8 mouse cellular contexts compared by ENCODE assay signal in genomic region chr8:106226589-106226988, GRCm38 (mm10). TPM values are rescaled to one million over a fixed set of nuclear protein-coding genes. Genes with fewer than 3 reads are reported as not detected.
DNase-seq lines count a peak whose midpoint lies in the region; ATAC-seq and TF ChIP-seq lines count a peak whose summit lies in the region.

No protein-coding gene starts in this region.

- no peak for TF ChIP-seq POLR2A in brain, embryonic 14.5 days (IDR thresholded peaks at IDR 0.05; ENCODE audit: borderline replicate concordance, extremely low read depth, insufficient read depth, insufficient read length, poor library complexity, severe bottlenecking)

- H3K4me3 ChIP-seq in forebrain, embryonic 10.5 days, result no peak overlapping the region
- no peak overlapping the region for H3K4me3 ChIP-seq in forebrain, embryonic 15.5 days
- H3K4me3 ChIP-seq in midbrain, embryonic 14.5 days (replicated peaks; ENCODE audit: low read depth, low read length), result no peak overlapping the region
- H3K4me3 ChIP-seq in midbrain, embryonic 15.5 days, result no peak overlapping the region

- TF ChIP-seq CTCF in brain, embryonic 14.5 days (IDR thresholded peaks at IDR 0.05; ENCODE audit: borderline replicate concordance, extremely low read depth, insufficient read depth, insufficient read length), result peak; percentile 83

- DNase-seq in forebrain, embryonic 10.5 days (ENCODE audit: extremely low spot score, low spot score), result peak; percentile 35
- DNase-seq in midbrain, embryonic 14.5 days, result peak; percentile 84
- peak; percentile 72 for DNase-seq in brain, embryonic 14.5 days (ENCODE audit: low read depth)
- DNase-seq in left cerebral cortex, postnatal 14 days (ENCODE audit: low spot score in 2 of 2), result peak; percentile 52 to 69
- DNase-seq in retina, embryonic 14.5 days (ENCODE audit: low spot score), result peak; percentile 81

- no peak overlapping the region for H3K4me2 ChIP-seq in forebrain, embryonic 15.5 days (replicated peaks)
- no peak overlapping the region for H3K4me2 ChIP-seq in midbrain, embryonic 14.5 days (ENCODE audit: low read length)
- H3K4me2 ChIP-seq in midbrain, embryonic 15.5 days, result no peak overlapping the region

- H3K36me3 ChIP-seq in forebrain, embryonic 10.5 days (replicated peaks), result peaks cover 92% of the 10 kb centered on the region
- peaks cover 31% of the 10 kb centered on the region for H3K36me3 ChIP-seq in forebrain, embryonic 15.5 days
- peaks cover 72% of the 10 kb centered on the region for H3K36me3 ChIP-seq in midbrain, embryonic 14.5 days (ENCODE audit: control insufficient read depth, insufficient read depth, low read length)
- peaks cover 25% of the 10 kb centered on the region for H3K36me3 ChIP-seq in midbrain, embryonic 15.5 days (replicated peaks)

- H3K9ac ChIP-seq in forebrain, embryonic 15.5 days (replicated peaks), result no peak overlapping the region
- H3K9ac ChIP-seq in midbrain, embryonic 14.5 days (replicated peaks; ENCODE audit: low read length), result no peak overlapping the region
- no peak overlapping the region for H3K9ac ChIP-seq in midbrain, embryonic 15.5 days

- 52% methylated on average over 9 of the region's 9 CpGs for WGBS in forebrain, embryonic 10.5 days
- WGBS in forebrain, embryonic 15.5 days, result 37% methylated on average over 9 of the region's 9 CpGs
- 37% methylated on average over 9 of the region's 9 CpGs for WGBS in midbrain, embryonic 14.5 days
- 39% methylated on average over 9 of the region's 9 CpGs for WGBS in midbrain, embryonic 15.5 days

- no peaks in the 10 kb centered on the region for H3K27me3 ChIP-seq in forebrain, embryonic 10.5 days (ENCODE audit: poor library complexity, severe bottlenecking)
- no peaks in the 10 kb centered on the region for H3K27me3 ChIP-seq in forebrain, embryonic 15.5 days
- H3K27me3 ChIP-seq in midbrain, embryonic 14.5 days (ENCODE audit: control insufficient read depth, insufficient read depth, low read length), result no peaks in the 10 kb centered on the region
- H3K27me3 ChIP-seq in midbrain, embryonic 15.5 days (replicated peaks), result no peaks in the 10 kb centered on the region

- no peaks in the 10 kb centered on the region for H3K9me3 ChIP-seq in forebrain, embryonic 10.5 days
- H3K9me3 ChIP-seq in forebrain, embryonic 15.5 days, result no peaks in the 10 kb centered on the region
- H3K9me3 ChIP-seq in midbrain, embryonic 14.5 days (ENCODE audit: control insufficient read depth, low read length), result no peaks in the 10 kb centered on the region
- H3K9me3 ChIP-seq in midbrain, embryonic 15.5 days, result no peaks in the 10 kb centered on the region

- H3K27ac ChIP-seq in forebrain, embryonic 10.5 days, result no peak overlapping the region
- H3K27ac ChIP-seq in forebrain, embryonic 15.5 days (replicated peaks), result no peak overlapping the region
- no peak overlapping the region for H3K27ac ChIP-seq in midbrain, embryonic 14.5 days (replicated peaks; ENCODE audit: low read depth, low read length)
- no peak overlapping the region for H3K27ac ChIP-seq in midbrain, embryonic 15.5 days

- intact Hi-C loops in left cerebral cortex, postnatal 14 days (cut with DNase I), result no loop called here

- H3K4me1 ChIP-seq in forebrain, embryonic 10.5 days, result no peaks in the 10 kb centered on the region
- no peaks in the 10 kb centered on the region for H3K4me1 ChIP-seq in forebrain, embryonic 15.5 days
- H3K4me1 ChIP-seq in midbrain, embryonic 14.5 days (ENCODE audit: control insufficient read depth, insufficient read depth, low read length), result no peaks in the 10 kb centered on the region
- H3K4me1 ChIP-seq in midbrain, embryonic 15.5 days, result no peaks in the 10 kb centered on the region

- no peak for ATAC-seq in forebrain, embryonic 15.5 days (replicated peaks)
- ATAC-seq in midbrain, embryonic 14.5 days (ENCODE audit: low FRiP score, low TSS enrichment), result no peak
- no peak for ATAC-seq in midbrain, embryonic 15.5 days (replicated peaks)
- ATAC-seq in erythroblast, adult 5-6 weeks (replicated peaks; ENCODE audit: low FRiP score, poor library complexity, severe bottlenecking), result peak; percentile 81

RNA-seq across cellular contexts. Expression of gene Prmt7, which starts 15.9 kb away (rescaled TPM):
- 88.6 and 89.1 TPM in 2 replicates for polyA plus RNA-seq in forebrain, embryonic 10.5 days (2016; fragmentation: Nextera tagmentation; extraction: Ambion mirVana)
- polyA plus RNA-seq in forebrain, embryonic 15.5 days (2015; fragmentation: Nextera tagmentation; extraction: Ambion mirVana), result 50.5 and 52.9 TPM in 2 replicates
- 52.1 and 56.5 TPM in 2 replicates for polyA plus RNA-seq in midbrain, embryonic 14.5 days (2014; fragmentation: Nextera tagmentation; extraction: Ambion mirVana)
- 63.4 and 64.4 TPM in 2 replicates for polyA plus RNA-seq in midbrain, embryonic 15.5 days (2015; fragmentation: Nextera tagmentation; extraction: Ambion mirVana)
- 44.9 and 47.7 TPM in 2 replicates for polyA plus RNA-seq in brain, embryonic 14.5 days (2012; rRNA removed)
- total RNA-seq in erythroblast, adult 5-6 weeks (2015; ENCODE audit: low replicate concordance), result 0.77 and 3.1 TPM in 2 replicates
- 3.2 and 7.5 TPM in 2 replicates for total RNA-seq in erythroblast, adult 5-6 weeks (2017; ENCODE audit: low replicate concordance)
- total RNA-seq in left cerebral cortex, postnatal 14 days (2021), result 10 to 100 TPM; 37.1 to 37.8 TPM

RNA-seq across cellular contexts. Expression of gene Slc7a6os, which starts 15.9 kb away (rescaled TPM):
- 36.5 and 37.2 TPM in 2 replicates for polyA plus RNA-seq in forebrain, embryonic 10.5 days (2016; fragmentation: Nextera tagmentation; extraction: Ambion mirVana)
- polyA plus RNA-seq in forebrain, embryonic 15.5 days (2015; fragmentation: Nextera tagmentation; extraction: Ambion mirVana), result 41.1 and 43.8 TPM in 2 replicates
- polyA plus RNA-seq in midbrain, embryonic 14.5 days (2014; fragmentation: Nextera tagmentation; extraction: Ambion mirVana), result 32.3 and 32.9 TPM in 2 replicates
- polyA plus RNA-seq in midbrain, embryonic 15.5 days (2015; fragmentation: Nextera tagmentation; extraction: Ambion mirVana), result 35.2 and 36.2 TPM in 2 replicates
- 42.0 and 45.3 TPM in 2 replicates for polyA plus RNA-seq in brain, embryonic 14.5 days (2012; rRNA removed)
- total RNA-seq in erythroblast, adult 5-6 weeks (2015; ENCODE audit: low replicate concordance), result 3.3 and 23.6 TPM in 2 replicates
- 14.6 and 19.7 TPM in 2 replicates for total RNA-seq in erythroblast, adult 5-6 weeks (2017; ENCODE audit: low replicate concordance)
- 10 to 100 TPM; 26.8 to 28.3 TPM for total RNA-seq in left cerebral cortex, postnatal 14 days (2021)

RNA-seq across cellular contexts. Expression of gene Slc7a6, which starts 57.9 kb away (rescaled TPM):
- 86.5 and 87.9 TPM in 2 replicates for polyA plus RNA-seq in forebrain, embryonic 10.5 days (2016; fragmentation: Nextera tagmentation; extraction: Ambion mirVana)
- polyA plus RNA-seq in forebrain, embryonic 15.5 days (2015; fragmentation: Nextera tagmentation; extraction: Ambion mirVana), result 62.2 and 69.2 TPM in 2 replicates
- 76.1 and 77.8 TPM in 2 replicates for polyA plus RNA-seq in midbrain, embryonic 14.5 days (2014; fragmentation: Nextera tagmentation; extraction: Ambion mirVana)
- polyA plus RNA-seq in midbrain, embryonic 15.5 days (2015; fragmentation: Nextera tagmentation; extraction: Ambion mirVana), result 62.7 and 65.0 TPM in 2 replicates
- 56.7 and 65.4 TPM in 2 replicates for polyA plus RNA-seq in brain, embryonic 14.5 days (2012; rRNA removed)
- 2.5 and 3.8 TPM in 2 replicates for total RNA-seq in erythroblast, adult 5-6 weeks (2015; ENCODE audit: low replicate concordance)
- 2.2 and 2.5 TPM in 2 replicates for total RNA-seq in erythroblast, adult 5-6 weeks (2017; ENCODE audit: low replicate concordance)
- 10 to 100 TPM; 26.8 to 29.9 TPM for total RNA-seq in left cerebral cortex, postnatal 14 days (2021)
